Mouse (Mus musculus) limb, embryonic 11.5 days (tissue): ENCODE measurements around the gene Gtf2h5. TPM values are rescaled to one million over a fixed set of nuclear protein-coding genes. Genes with fewer than 3 reads are reported as not detected.

Experiments
- microRNA-seq: library from miRNA; unstranded; fragments of <30 nt; microRNA quantifications from one replicate; pipeline ENCODE4, GENCODE M21; 2016
- polyA plus RNA-seq: library from polyadenylated mRNA; unstranded; fragments of >200 nt; fragmentation: Nextera tagmentation; extraction: Ambion mirVana; gene quantifications from 2 replicates; pipeline ENCODE4 v1.2.1, GENCODE M21; 2014

Gtf2h5 gene
- polyA plus RNA-seq, 1 experiment from 2014 or later = 169 TPM

Small RNA genes lying within 50 kb of the gene (microRNA-seq; reads per million reads assigned to microRNA genes)
- not detected for gene Gm22774

Other genes with a start within 250 kb of the Gtf2h5 start
- 27.6 and 29.3 TPM in 2 replicates for gene Snx9, start 238.5 kb upstream of the Gtf2h5 start, polyA plus RNA-seq
- 0.92 and 1.2 TPM in 2 replicates for gene Synj2, start 138.5 kb upstream of the Gtf2h5 start, polyA plus RNA-seq
- 4.7 and 5.8 TPM in 2 replicates for gene Serac1, start within 50 bp of the Gtf2h5 start, polyA plus RNA-seq
- gene Tulp4, start 26.7 kb downstream of the Gtf2h5 start, polyA plus RNA-seq = 91.1 and 94.9 TPM in 2 replicates
- gene Tmem181a, start 177.1 kb downstream of the Gtf2h5 start, polyA plus RNA-seq = 25.5 and 28.5 TPM in 2 replicates
- 20.8 and 25.6 TPM in 2 replicates for gene Dynlt1a, start 237.7 kb downstream of the Gtf2h5 start, polyA plus RNA-seq